Mouse (Mus musculus) neural tube, embryonic 13.5 days (tissue): ENCODE measurements around the gene Klhl9. TPM values are rescaled to one million over a fixed set of nuclear protein-coding genes. Genes with fewer than 3 reads are reported as not detected.
"Not testable (repeated sequence)": the region's sequence is repeated elsewhere in the genome, so short reads cannot be mapped to it uniquely, and the experiment has no call there.

Experiments used
- ATAC-seq: fragments of 200-750 bp; cut with Nextera tagmentation; 2 replicates; pipeline ENCODE4 v1.8.0; 2017; ENCODE audit warnings: low read depth, mild to moderate bottlenecking, moderate TSS enrichment, moderate library complexity
- H3K27ac ChIP-seq: fragments of 300-500 bp; sonication (generic); replicated peaks from 2 replicates; pipeline ENCODE4 v1.5.1; 2015; ENCODE audit warnings: moderate library complexity, mild to moderate bottlenecking, inconsistent platforms
- H3K27me3 ChIP-seq: fragments of 300-500 bp; sonication (generic); 2 replicates; pipeline ENCODE4 v1.6.1; 2015; ENCODE audit warnings: mild to moderate bottlenecking, inconsistent platforms
- H3K36me3 ChIP-seq: fragments of 300-500 bp; sonication (generic); 2 replicates; pipeline ENCODE4 v1.6.1; 2015; ENCODE audit warnings: mild to moderate bottlenecking, inconsistent platforms
- H3K4me1 ChIP-seq: fragments of 300-500 bp; sonication (generic); replicated peaks from 2 replicates; pipeline ENCODE4 v1.6.1; 2015; ENCODE audit warnings: inconsistent platforms
- H3K4me2 ChIP-seq: fragments of 300-500 bp; sonication (generic); 2 replicates; pipeline ENCODE4 v1.6.1; 2015; ENCODE audit warnings: inconsistent platforms, mild to moderate bottlenecking, moderate library complexity
- H3K4me3 ChIP-seq: fragments of 300-500 bp; sonication (generic); 2 replicates; pipeline ENCODE4 v1.5.1; 2015; ENCODE audit warnings: mild to moderate bottlenecking, inconsistent platforms
- H3K9ac ChIP-seq: fragments of 300-500 bp; sonication (generic); 2 replicates; pipeline ENCODE4 v1.6.1; 2015; ENCODE audit warnings: moderate library complexity, mild to moderate bottlenecking, inconsistent platforms
- H3K9me3 ChIP-seq: fragments of 300-500 bp; sonication (generic); 2 replicates; pipeline ENCODE4 v1.6.1; 2016; ENCODE audit warnings: inconsistent platforms
- WGBS: fragments of 180-500 bp; shearing (Covaris S2); methylation state at CpG from one replicate; pipeline ENCODE4 v1.1.7; 2015; 5-methylcytosine and 5-hydroxymethylcytosine counted together
- polyA plus RNA-seq: library from polyadenylated mRNA; unstranded; fragments of >200 nt; fragmentation: Nextera tagmentation; extraction: Ambion mirVana; gene quantifications from 2 replicates; pipeline ENCODE4 v1.2.1, GENCODE M21; 2015

Klhl9 gene
- 126 and 128 TPM in 2 replicates for polyA plus RNA-seq

- peaks cover 13% of the 10 kb centered on the region for H3K36me3 ChIP-seq
- no peaks in the 10 kb centered on the region for H3K27me3 ChIP-seq
- H3K9me3 ChIP-seq = no peaks in the 10 kb centered on the region
- ATAC-seq = peak; percentile 97
- H3K4me1 ChIP-seq = peaks cover 35% of the 10 kb centered on the region
- peak within 1 kb of the TSS; percentile 97 for H3K27ac ChIP-seq
- under 1% methylated on average over 82 of the region's 82 CpGs for WGBS
- peak within 1 kb of the TSS; percentile 76 for H3K4me3 ChIP-seq
- peak within 1 kb of the TSS; percentile 88 for H3K4me2 ChIP-seq
- peak within 1 kb of the TSS; percentile 97 for H3K9ac ChIP-seq
Observed at GRCm38 (mm10) chr4:88721791-88722721, at the start of gene Klhl9, which contains the start of gene Gm26566. Gene Klhl9 (minus strand): TSS chr4:88722465. Gene Gm26566 (plus strand): TSS chr4:88721805.

- H3K36me3 ChIP-seq, ATAC-seq, H3K4me1 ChIP-seq, H3K27me3 ChIP-seq, H3K9me3 ChIP-seq, H3K9ac ChIP-seq, H3K27ac ChIP-seq: not testable (repeated sequence)
- peak overlapping the region; percentile 55 for H3K4me2 ChIP-seq
- H3K4me3 ChIP-seq = peak overlapping the region; percentile 35
- 4% methylated on average over 26 of the region's 42 CpGs for WGBS
Observed at GRCm38 (mm10) chr4:88763384-88764018, 41.2 kb upstream of the Klhl9 start.

- not testable (repeated sequence) for H3K4me3 ChIP-seq, H3K27me3 ChIP-seq, H3K27ac ChIP-seq, H3K9me3 ChIP-seq, H3K4me2 ChIP-seq, H3K9ac ChIP-seq, H3K4me1 ChIP-seq, ATAC-seq, H3K36me3 ChIP-seq
- 64% methylated on average over 9 of the region's 9 CpGs for WGBS
Observed at GRCm38 (mm10) chr4:88762341-88762740, 40.1 kb upstream of the Klhl9 start.

GRCm38 (mm10) chr4:88761776-88762175 is 39.5 kb upstream of the Klhl9 start:
- H3K9me3 ChIP-seq, H3K27ac ChIP-seq, ATAC-seq, H3K4me2 ChIP-seq, H3K27me3 ChIP-seq, H3K9ac ChIP-seq, H3K36me3 ChIP-seq, H3K4me3 ChIP-seq, H3K4me1 ChIP-seq: not testable (repeated sequence)
- WGBS = 75% methylated on average over 6 of the region's 8 CpGs

- not testable (repeated sequence) for H3K9ac ChIP-seq, ATAC-seq, H3K27me3 ChIP-seq, H3K4me1 ChIP-seq, H3K36me3 ChIP-seq, H3K27ac ChIP-seq, H3K9me3 ChIP-seq
- Histone ChIP-seq H3K4me2 (peak overlapping the region; percentile 54), H3K4me3 (peak overlapping the region; percentile 33)
- 3% methylated on average over 20 of the region's 28 CpGs for WGBS
Observed at GRCm38 (mm10) chr4:88760431-88760830, 38.2 kb upstream of the Klhl9 start.

- WGBS = 37% methylated on average over 11 of the region's 14 CpGs
- ATAC-seq = not testable (repeated sequence)
Observed at GRCm38 (mm10) chr4:88759610-88760268, 37.5 kb upstream of the Klhl9 start, which contains the start of gene Gm13283. Gene Gm13283 (plus strand): TSS chr4:88760119.

GRCm38 (mm10) chr4:88758751-88759150 is 36.5 kb upstream of the Klhl9 start:
- H3K36me3 ChIP-seq, H3K9ac ChIP-seq, H3K4me2 ChIP-seq, H3K27ac ChIP-seq, H3K27me3 ChIP-seq, ATAC-seq, H3K9me3 ChIP-seq, H3K4me3 ChIP-seq, H3K4me1 ChIP-seq: not testable (repeated sequence)
- 83% methylated on average over 9 of the region's 9 CpGs for WGBS

More at GRCm38 (mm10) chr4:88759610-88760268, 37.5 kb upstream of the Klhl9 start, which contains the start of gene Gm13283:
- Histone ChIP-seq H3K4me3 (peak within 1 kb of the TSS; percentile 33), H3K4me2 (peak within 1 kb of the TSS; percentile 54)
- not testable (repeated sequence) for H3K27me3 ChIP-seq, H3K4me1 ChIP-seq, H3K9me3 ChIP-seq, H3K9ac ChIP-seq, H3K27ac ChIP-seq, H3K36me3 ChIP-seq

GRCm38 (mm10) chr4:88757628-88758031 is 35.4 kb upstream of the Klhl9 start:
- not testable (repeated sequence) for H3K4me1 ChIP-seq, H3K9me3 ChIP-seq, H3K27me3 ChIP-seq, H3K36me3 ChIP-seq
- under 1% methylated on average over 16 of the region's 21 CpGs for WGBS
- H3K27ac ChIP-seq = peak overlapping the region; percentile 79
- peak overlapping the region; percentile 72 for H3K4me2 ChIP-seq
- H3K4me3 ChIP-seq = peak overlapping the region; percentile 46
- peak; percentile 100 for ATAC-seq
- H3K9ac ChIP-seq = peak overlapping the region; percentile 68

- ATAC-seq = 0 out of 2 replicates have a peak, but pooled peaks have one; percentile 27
- H3K36me3 ChIP-seq, H3K4me1 ChIP-seq, H3K27me3 ChIP-seq, H3K9me3 ChIP-seq: not testable (repeated sequence)
- peak overlapping the region; percentile 68 for H3K9ac ChIP-seq
- peak overlapping the region; percentile 79 for H3K27ac ChIP-seq
- H3K4me3 ChIP-seq = peak overlapping the region; percentile 46
- WGBS = 13% methylated on average over 28 of the region's 31 CpGs
- H3K4me2 ChIP-seq = peak overlapping the region; percentile 72
Observed at GRCm38 (mm10) chr4:88756581-88757513, 34.6 kb upstream of the Klhl9 start.

- not testable (repeated sequence) for H3K36me3 ChIP-seq, ATAC-seq, H3K4me2 ChIP-seq, H3K27ac ChIP-seq, H3K4me3 ChIP-seq, H3K9me3 ChIP-seq, H3K27me3 ChIP-seq, H3K4me1 ChIP-seq, H3K9ac ChIP-seq
- 80% methylated on average over 15 of the region's 15 CpGs for WGBS
Observed at GRCm38 (mm10) chr4:88754818-88755340, 32.6 kb upstream of the Klhl9 start, which contains the start of gene Gm13271. Gene Gm13271 (plus strand): TSS chr4:88754868.

- peaks cover 9% of the 10 kb centered on the region for H3K4me1 ChIP-seq
- H3K36me3 ChIP-seq = no peaks in the 10 kb centered on the region
- no peak for ATAC-seq
- no peak overlapping the region for H3K27ac ChIP-seq
- H3K4me3 ChIP-seq = no peak overlapping the region
- H3K9me3 ChIP-seq = no peaks in the 10 kb centered on the region
- 66% methylated on average over 6 of the region's 6 CpGs for WGBS
- no peak overlapping the region for H3K9ac ChIP-seq
- H3K27me3 ChIP-seq = no peaks in the 10 kb centered on the region
- no peak overlapping the region for H3K4me2 ChIP-seq
Observed at GRCm38 (mm10) chr4:88749926-88750325, 27.7 kb upstream of the Klhl9 start.
